Mouse (Mus musculus): Measurements from ENCODE around the gene Rapgefl1.

Gene Rapgefl1

DNA sequence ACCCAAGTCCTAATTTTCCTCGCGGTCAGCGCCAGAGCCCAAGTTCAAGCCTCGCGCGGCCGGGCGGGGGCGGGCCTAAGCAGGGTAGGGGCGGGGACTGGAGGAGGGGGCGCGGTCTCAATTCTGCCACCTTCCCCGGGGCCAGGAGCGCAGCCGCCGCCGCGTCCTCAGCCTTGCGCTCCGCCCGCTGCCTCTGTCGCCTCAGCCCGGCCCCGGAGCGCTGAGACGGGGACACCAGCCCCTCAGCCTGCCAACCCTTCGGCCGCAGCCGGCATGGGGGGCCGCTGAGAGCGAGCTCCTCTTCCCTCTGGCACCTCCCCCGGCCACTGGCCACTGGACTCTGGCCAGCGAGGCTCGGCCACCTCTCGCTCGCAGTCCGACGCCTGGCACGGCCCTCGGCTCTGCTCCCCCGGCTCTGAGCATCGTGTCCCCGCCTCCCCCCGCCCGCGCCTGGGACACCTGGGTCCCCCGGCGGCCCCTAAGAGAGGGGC is at the start of gene Rapgefl1:
Gene Rapgefl1, plus strand, starts transcription at position 135 of the 491 bp plus-strand sequence.
- Histone ChIP-seq H3K27me3 (ENCODE audit: insufficient read depth, low read length) (peaks cover 49% of the 10 kb centered on the region), H3K4me1 (replicated peaks; ENCODE audit: low read depth, low read length) (peaks cover 52% of the 10 kb centered on the region), H3K4me3 (replicated peaks; ENCODE audit: low read length) (peak within 1 kb of the TSS; percentile 90), H3K9me3 (ENCODE audit: low read length) (no peaks in the 10 kb centered on the region), H3K36me3 (ENCODE audit: insufficient read depth, low read length) (peaks cover 21% of the 10 kb centered on the region)
- TF ChIP-seq POU5F1 (IDR thresholded peaks at IDR 0.05; ENCODE audit: borderline replicate concordance, low read length) (no peak), CTCF (conservative IDR thresholded peaks at IDR 0.05; ENCODE audit: low read length) (no peak), NANOG (IDR thresholded peaks at IDR 0.05; ENCODE audit: borderline replicate concordance, low read length) (no peak)

DNA sequence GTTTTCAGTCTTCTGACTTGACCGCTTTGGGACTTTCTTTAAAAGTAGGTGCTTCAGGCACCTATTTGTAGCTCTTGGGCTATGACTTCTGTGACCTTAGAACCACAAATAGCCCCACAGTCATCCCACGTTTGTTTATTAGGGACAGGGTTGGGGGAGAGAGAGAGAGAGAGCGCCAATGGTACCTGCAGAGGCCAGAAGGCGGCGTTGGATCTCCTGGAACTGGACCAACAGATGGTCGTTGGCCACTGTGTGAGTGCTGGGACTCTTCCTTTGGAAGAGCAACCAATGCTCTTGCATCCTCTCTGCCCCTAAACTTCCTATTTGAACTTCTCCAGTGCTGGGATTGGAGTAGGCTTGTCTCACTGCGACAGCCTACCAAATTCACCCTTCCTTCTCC is 49.4 kb upstream of the Rapgefl1 start:
- H3K36me3 ChIP-seq (ENCODE audit: insufficient read depth, low read length), result no peaks in the 10 kb centered on the region
- peaks cover 19% of the 10 kb centered on the region for H3K27me3 ChIP-seq (ENCODE audit: insufficient read depth, low read length)
- H3K4me3 ChIP-seq (replicated peaks; ENCODE audit: low read length), result no peak overlapping the region
- TF ChIP-seq NANOG (IDR thresholded peaks at IDR 0.05; ENCODE audit: borderline replicate concordance, low read length) (no peak), POU5F1 (IDR thresholded peaks at IDR 0.05; ENCODE audit: borderline replicate concordance, low read length) (no peak), CTCF (conservative IDR thresholded peaks at IDR 0.05; ENCODE audit: low read length) (no peak)
- H3K9me3 ChIP-seq (ENCODE audit: low read length), result no peaks in the 10 kb centered on the region
- peaks cover 90% of the 10 kb centered on the region for H3K4me1 ChIP-seq (replicated peaks; ENCODE audit: low read depth, low read length)

DNA sequence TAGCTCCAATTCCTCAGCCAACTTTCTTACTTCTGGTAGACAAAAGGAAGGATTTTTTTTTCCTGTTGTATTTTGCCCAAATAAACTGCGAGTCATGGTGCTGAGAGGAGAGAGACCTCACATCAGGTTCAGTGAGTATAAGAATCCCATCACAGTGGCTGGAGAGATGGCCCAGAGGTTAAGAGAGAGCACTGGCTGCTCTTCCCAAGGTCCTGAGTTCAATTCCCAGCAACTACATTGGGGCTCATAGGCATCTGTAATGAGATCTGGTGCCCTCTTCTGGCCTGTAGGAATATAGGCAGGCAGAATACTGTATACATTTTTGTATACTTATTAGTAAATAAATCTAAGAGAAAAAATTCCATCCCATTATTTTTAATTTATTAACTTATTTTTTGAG is 48.9 kb upstream of the Rapgefl1 start:
- peak; percentile 51 for TF ChIP-seq CTCF (conservative IDR thresholded peaks at IDR 0.05; ENCODE audit: low read length)
- no peak for TF ChIP-seq NANOG (IDR thresholded peaks at IDR 0.05; ENCODE audit: borderline replicate concordance, low read length)
- no peak overlapping the region for H3K4me3 ChIP-seq (replicated peaks; ENCODE audit: low read length)
- H3K36me3 ChIP-seq (ENCODE audit: insufficient read depth, low read length), result no peaks in the 10 kb centered on the region
- H3K27me3 ChIP-seq (ENCODE audit: insufficient read depth, low read length), result peaks cover 19% of the 10 kb centered on the region
- H3K9me3 ChIP-seq (ENCODE audit: low read length), result no peaks in the 10 kb centered on the region
- peaks cover 90% of the 10 kb centered on the region for H3K4me1 ChIP-seq (replicated peaks; ENCODE audit: low read depth, low read length)

DNA sequence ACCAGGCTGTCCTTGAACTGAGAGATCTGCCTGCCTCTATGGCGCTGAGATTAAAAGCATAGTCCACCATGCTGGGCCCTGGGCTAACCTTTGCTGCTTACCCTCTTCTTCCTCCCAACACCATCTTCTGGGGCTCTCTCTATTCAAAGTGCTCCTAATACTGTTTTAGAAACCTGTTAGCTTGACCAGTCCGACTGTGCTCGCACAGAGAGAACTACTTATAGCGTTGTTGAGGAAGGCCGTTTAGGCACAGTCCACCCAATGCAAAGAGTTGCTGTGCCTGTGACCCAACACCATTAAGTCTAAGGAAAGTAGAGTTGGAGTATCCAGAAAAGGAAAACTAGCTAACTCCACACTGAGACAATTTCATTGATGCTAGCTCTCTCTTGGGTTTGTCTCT is 48.4 kb upstream of the Rapgefl1 start:
- TF ChIP-seq NANOG (IDR thresholded peaks at IDR 0.05; ENCODE audit: borderline replicate concordance, low read length) (no peak), CTCF (conservative IDR thresholded peaks at IDR 0.05; ENCODE audit: low read length) (no peak; the same call in 1 of the 2 replicates), POU5F1 (IDR thresholded peaks at IDR 0.05; ENCODE audit: borderline replicate concordance, low read length) (no peak)
- Histone ChIP-seq H3K4me1 (replicated peaks; ENCODE audit: low read depth, low read length) (peaks cover 90% of the 10 kb centered on the region), H3K4me3 (replicated peaks; ENCODE audit: low read length) (0 out of 2 replicates have a peak overlapping the region, but pooled peaks have one; percentile 78), H3K36me3 (ENCODE audit: insufficient read depth, low read length) (no peaks in the 10 kb centered on the region), H3K27me3 (ENCODE audit: insufficient read depth, low read length) (peaks cover 19% of the 10 kb centered on the region), H3K9me3 (ENCODE audit: low read length) (no peaks in the 10 kb centered on the region)

DNA sequence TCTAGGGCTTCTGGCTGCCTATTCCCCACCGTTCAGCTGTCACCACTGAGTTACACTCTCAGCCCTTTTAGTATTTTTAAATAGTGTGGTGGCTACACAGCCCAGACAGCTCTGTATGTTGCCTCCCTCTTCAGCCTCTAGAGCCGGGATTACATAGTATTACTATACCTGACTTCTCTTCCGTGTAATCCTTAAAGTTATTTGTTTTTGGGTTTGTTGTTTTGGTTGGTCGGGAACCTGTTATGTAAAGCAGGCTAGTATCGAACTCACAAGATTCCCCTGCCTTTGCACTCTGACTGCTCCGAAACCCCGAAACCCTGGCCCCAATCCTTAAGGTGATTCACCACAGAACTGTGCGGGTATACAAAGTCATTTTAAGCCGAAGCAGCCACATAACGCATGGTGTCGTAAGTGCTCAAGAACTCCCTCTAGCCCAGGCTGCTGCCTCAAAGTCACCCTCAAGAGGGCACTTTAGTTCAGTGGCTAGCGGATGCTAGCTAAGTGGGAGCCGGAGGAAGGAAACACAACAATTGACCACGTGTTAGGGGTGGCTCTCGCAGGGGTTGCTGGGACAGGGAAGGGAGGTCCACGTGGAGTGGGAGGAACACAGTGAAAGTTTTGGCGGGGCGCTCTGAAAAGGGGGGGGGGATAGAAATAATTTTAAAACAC is 47.9 kb upstream of the Rapgefl1 start:
- peak overlapping the region; percentile 78 for H3K4me3 ChIP-seq (replicated peaks; ENCODE audit: low read length)
- peaks cover 89% of the 10 kb centered on the region for H3K4me1 ChIP-seq (replicated peaks; ENCODE audit: low read depth, low read length)
- TF ChIP-seq CTCF (conservative IDR thresholded peaks at IDR 0.05; ENCODE audit: low read length), result peak; percentile 39
- no peak for TF ChIP-seq NANOG (IDR thresholded peaks at IDR 0.05; ENCODE audit: borderline replicate concordance, low read length)
- H3K36me3 ChIP-seq (ENCODE audit: insufficient read depth, low read length), result no peaks in the 10 kb centered on the region
- H3K27me3 ChIP-seq (ENCODE audit: insufficient read depth, low read length), result peaks cover 17% of the 10 kb centered on the region
- H3K9me3 ChIP-seq (ENCODE audit: low read length), result no peaks in the 10 kb centered on the region

DNA sequence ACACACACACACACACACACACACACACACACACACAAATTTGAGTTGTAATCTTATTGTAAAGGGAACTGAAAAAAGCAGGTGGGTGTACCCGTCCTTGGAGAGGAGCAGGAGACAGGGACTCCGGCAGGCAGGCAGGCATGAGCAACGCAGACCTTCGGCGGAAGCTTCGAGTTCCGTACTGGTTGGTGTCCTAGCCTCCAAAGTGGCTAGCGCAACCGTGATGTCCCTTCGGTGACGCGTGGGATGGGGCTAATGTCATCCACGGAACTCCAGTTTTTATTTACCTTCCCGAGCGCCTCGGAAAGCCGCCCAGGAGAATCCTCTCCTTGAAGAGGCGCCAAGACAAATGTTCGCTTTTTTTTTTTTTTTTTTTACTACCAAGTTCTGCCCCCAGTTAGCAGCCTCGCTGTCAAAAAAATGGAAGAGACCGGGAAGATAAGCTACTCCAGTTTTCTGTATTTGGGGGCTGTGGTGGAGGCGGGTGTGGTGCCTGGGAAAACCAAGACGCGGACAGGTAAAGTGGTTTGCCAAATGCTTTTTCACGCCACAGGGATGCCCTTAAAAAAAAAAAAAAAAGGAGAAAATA is 47.3 kb upstream of the Rapgefl1 start:
- Histone ChIP-seq H3K4me1 (replicated peaks; ENCODE audit: low read depth, low read length) (peaks cover 90% of the 10 kb centered on the region), H3K9me3 (ENCODE audit: low read length) (no peaks in the 10 kb centered on the region), H3K4me3 (replicated peaks; ENCODE audit: low read length) (peak overlapping the region; percentile 78), H3K36me3 (ENCODE audit: insufficient read depth, low read length) (no peaks in the 10 kb centered on the region), H3K27me3 (ENCODE audit: insufficient read depth, low read length) (peaks cover 12% of the 10 kb centered on the region)
- TF ChIP-seq CTCF (conservative IDR thresholded peaks at IDR 0.05; ENCODE audit: low read length), result no peak
- no peak for TF ChIP-seq POU5F1 (IDR thresholded peaks at IDR 0.05; ENCODE audit: borderline replicate concordance, low read length)
- TF ChIP-seq NANOG (IDR thresholded peaks at IDR 0.05; ENCODE audit: borderline replicate concordance, low read length), result no peak

DNA sequence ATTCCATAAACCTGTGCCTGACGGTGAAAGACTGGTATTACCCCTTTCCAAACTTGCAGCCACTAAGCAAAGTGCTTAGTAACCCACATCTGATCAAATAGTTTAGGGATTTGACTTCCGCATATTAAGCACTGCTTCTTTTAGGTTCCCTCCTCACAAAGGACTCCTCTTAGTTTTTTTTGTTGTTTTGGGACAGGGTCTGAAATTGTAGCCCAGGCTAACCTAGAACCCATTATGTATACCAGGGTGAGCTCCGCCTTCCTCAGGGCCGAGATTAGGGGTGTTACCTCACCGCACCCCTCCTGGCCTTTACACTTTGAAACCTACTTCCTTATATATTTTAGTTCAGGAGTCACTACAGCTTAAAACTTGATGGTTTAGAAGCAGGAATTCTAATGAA is 46.8 kb upstream of the Rapgefl1 start:
- Histone ChIP-seq H3K4me3 (replicated peaks; ENCODE audit: low read length) (peak overlapping the region; percentile 78), H3K4me1 (replicated peaks; ENCODE audit: low read depth, low read length) (peaks cover 88% of the 10 kb centered on the region), H3K27me3 (ENCODE audit: insufficient read depth, low read length) (peaks cover 12% of the 10 kb centered on the region), H3K36me3 (ENCODE audit: insufficient read depth, low read length) (no peaks in the 10 kb centered on the region), H3K9me3 (ENCODE audit: low read length) (no peaks in the 10 kb centered on the region)
- no peak for TF ChIP-seq CTCF (conservative IDR thresholded peaks at IDR 0.05; ENCODE audit: low read length)
- no peak for TF ChIP-seq NANOG (IDR thresholded peaks at IDR 0.05; ENCODE audit: borderline replicate concordance, low read length)
- TF ChIP-seq POU5F1 (IDR thresholded peaks at IDR 0.05; ENCODE audit: borderline replicate concordance, low read length), result no peak

DNA sequence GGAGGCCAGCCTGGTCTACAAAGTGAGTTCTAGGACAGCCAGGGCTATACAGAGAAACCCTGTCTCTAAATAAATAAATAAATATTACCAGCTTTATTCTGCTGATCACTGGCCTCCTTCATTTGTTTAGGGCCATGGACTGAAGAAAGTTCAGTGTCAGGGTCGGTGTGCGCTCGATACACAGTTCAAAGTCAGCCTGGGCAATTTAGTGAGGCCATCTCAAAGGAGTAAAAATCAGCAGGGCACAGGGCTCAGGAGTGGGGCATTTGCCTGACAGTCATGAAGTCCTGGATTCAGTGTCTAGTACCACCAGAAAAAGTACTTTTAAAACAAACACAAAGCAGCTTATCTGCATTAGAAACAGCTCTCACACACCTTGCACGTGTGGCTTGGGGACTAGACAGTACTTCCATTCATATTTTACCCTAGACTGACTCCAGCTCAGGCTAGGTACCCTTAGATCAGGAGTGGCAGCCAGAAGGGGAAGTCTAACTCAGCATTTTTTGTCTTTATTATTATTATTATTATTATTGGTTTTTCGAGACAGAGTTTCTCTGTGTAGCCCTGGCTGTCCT is 45.9 kb upstream of the Rapgefl1 start:
- Histone ChIP-seq H3K36me3 (ENCODE audit: insufficient read depth, low read length) (no peaks in the 10 kb centered on the region), H3K9me3 (ENCODE audit: low read length) (no peaks in the 10 kb centered on the region), H3K4me3 (replicated peaks; ENCODE audit: low read length) (no peak overlapping the region), H3K4me1 (replicated peaks; ENCODE audit: low read depth, low read length) (peaks cover 79% of the 10 kb centered on the region), H3K27me3 (ENCODE audit: insufficient read depth, low read length) (peaks cover 12% of the 10 kb centered on the region)
- no peak for TF ChIP-seq POU5F1 (IDR thresholded peaks at IDR 0.05; ENCODE audit: borderline replicate concordance, low read length)
- TF ChIP-seq NANOG (IDR thresholded peaks at IDR 0.05; ENCODE audit: borderline replicate concordance, low read length), result no peak
- TF ChIP-seq CTCF (conservative IDR thresholded peaks at IDR 0.05; ENCODE audit: low read length), result no peak
